Mouse (Mus musculus) R1 (cell line): ENCODE results near the gene Dtx2.

Experiments
- DNase-seq: peaks from one replicate; pipeline ENCODE4 v3.0.0-alpha.2; 2018; ENCODE audit warnings: low read depth, low spot score

Dtx2 gene

GRCm38 (mm10) chr5:135994725-135995687 is at the start of gene Dtx2:
TSS of gene Dtx2 (plus strand) at chr5:135994800.
- peak; percentile 93 for DNase-seq

- peak; percentile 70 for DNase-seq
Observed at GRCm38 (mm10) chr5:135945916-135946408, 48.6 kb upstream of the Dtx2 start.

DNA sequence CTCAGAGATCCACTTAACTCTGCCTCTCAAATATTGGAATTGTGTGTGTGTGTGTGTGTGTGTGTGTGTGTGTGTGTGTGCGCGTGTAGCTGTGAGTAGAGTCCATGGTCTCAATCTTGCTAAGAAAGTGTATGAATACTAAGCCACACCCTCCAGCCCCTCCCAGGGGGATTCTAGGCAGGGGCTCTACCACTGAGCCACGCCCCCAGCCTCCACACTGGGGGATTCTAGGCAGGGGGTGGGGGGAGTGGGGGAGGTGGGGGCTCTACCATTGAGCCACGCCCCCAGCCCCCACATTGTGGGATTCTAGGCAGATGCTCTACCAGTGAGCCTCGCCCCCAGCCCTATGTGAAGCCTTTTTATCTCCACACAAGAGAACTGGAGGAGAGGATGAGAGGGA is 48.0 kb upstream of the Dtx2 start:
- DNase-seq: peak; percentile 95

- peak; percentile 77 for DNase-seq
Observed at GRCm38 (mm10) chr5:135950710-135951412, 43.7 kb upstream of the Dtx2 start.

DNA sequence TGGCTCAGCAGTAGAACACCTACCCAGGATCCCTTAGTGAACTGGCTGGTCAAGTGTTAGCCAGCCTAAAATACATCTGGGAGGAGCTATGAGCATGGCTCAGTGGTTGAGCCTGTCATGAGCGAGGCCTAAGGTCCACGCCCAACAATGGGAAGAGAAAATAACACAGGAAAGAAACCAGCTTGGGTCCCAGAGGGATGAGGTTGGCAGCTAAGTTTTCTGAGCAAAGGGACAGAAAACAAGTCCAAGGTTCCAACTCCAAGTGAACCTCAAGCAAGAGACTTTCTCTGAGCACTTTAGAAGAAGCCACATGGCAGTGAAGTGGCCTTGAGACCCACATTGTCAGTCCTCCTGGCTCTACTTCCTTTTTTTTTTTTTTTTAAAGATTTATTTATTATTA is 42.9 kb upstream of the Dtx2 start:
- DNase-seq: no peak

- DNase-seq: no peak
Observed at GRCm38 (mm10) chr5:135952830-135953229, 41.8 kb upstream of the Dtx2 start.

DNA sequence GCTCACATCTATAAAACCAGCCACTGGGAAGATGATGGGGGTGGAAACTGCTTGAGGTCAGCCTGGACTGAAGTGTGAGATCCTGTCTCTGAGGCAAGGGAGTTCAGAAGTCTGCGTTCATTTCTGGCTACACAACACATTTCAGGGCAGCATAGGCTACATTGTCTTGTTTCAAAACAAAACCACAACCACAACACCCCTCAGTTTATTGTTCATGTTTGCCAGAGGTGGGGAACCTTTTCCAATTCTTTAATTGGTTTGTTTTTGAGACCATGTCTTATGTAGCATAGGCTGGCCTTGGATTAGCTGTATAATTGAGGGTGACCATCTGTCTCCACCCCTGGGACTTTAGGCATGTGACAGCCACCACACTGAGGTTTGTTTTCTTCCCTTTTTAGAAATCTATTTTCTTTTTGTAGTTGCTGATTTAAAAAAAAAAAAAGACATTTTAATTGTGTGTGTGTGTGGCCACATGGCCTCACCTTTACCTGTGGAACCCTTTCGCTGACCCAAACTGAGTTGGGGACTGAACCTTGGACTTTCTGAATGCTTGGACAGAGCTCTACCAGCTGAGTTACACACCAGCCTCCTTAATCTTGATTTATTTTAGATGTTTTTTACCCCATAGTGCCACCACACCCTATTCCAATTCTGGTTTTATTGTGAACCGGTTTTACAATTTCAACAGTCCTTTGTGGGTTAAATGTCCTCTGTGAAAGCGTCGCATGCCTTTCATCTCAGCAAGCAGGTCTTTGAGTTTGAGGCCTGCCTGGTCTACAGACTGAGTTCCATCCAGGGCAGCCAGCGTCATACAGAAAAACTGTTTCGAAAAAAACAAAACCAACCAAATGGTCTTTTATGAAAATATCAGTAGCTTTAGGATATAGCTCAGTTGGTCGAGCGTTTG is 38.0 kb upstream of the Dtx2 start:
- DNase-seq: no peak

GRCm38 (mm10) chr5:135957207-135957974 is 37.2 kb upstream of the Dtx2 start:
- peak; percentile 100 for DNase-seq

DNA sequence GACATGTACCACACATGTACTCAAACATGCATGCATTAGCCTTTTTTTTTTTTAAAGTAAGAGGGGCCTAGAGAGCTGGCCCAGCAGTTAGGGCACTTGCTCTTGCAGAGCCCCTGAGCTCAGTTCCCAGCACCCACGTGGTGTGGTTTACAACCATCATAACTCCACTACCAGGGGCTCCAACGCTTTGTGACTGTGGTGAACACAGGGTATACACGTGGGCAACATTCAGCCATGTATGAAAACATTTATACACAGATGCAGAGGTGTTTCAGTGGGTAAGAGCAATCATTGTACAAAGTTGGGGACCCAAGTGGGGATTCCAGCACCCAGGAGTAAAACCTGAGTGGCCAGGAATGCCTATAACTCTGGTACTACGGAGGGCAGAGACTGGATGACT is 36.2 kb upstream of the Dtx2 start:
- no peak for DNase-seq

GRCm38 (mm10) chr5:135959911-135960310 is 34.7 kb upstream of the Dtx2 start:
- no peak for DNase-seq

DNA sequence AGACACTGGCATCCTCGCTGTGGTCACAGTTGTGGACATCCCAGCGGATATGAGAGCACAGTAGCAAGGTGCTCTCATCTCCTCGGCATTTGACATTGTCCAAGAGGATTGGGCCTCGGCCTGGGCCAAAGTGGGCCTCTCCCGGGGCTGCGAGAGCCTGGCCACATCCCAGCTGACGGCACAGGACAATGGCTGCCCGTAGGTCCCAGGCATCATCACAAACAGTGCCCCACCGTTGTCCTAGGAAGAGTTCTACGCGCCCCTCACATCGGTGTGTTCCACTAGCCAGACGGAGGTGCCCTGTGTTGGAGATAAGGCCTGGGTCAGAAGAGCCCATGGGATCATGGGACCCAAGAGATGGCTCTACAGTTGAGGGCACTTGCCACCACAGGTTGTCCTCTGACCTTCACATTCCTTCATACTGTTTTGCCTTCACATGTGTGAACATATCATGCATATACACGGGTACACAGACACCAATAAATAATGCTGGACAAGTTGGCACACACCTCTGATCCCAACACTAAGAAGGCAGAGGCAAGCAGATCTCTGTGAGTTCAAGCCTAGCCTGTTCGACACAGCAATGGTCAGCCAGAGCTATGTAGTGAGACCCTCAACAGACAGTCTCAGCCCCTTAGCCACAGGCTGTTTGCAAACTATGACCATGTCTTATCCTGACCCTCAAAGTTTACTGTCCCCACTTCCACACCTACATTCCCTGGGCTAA is 33.5 kb upstream of the Dtx2 start:
- DNase-seq: no peak

GRCm38 (mm10) chr5:135962125-135962491 is 32.5 kb upstream of the Dtx2 start:
- DNase-seq: no peak

DNA sequence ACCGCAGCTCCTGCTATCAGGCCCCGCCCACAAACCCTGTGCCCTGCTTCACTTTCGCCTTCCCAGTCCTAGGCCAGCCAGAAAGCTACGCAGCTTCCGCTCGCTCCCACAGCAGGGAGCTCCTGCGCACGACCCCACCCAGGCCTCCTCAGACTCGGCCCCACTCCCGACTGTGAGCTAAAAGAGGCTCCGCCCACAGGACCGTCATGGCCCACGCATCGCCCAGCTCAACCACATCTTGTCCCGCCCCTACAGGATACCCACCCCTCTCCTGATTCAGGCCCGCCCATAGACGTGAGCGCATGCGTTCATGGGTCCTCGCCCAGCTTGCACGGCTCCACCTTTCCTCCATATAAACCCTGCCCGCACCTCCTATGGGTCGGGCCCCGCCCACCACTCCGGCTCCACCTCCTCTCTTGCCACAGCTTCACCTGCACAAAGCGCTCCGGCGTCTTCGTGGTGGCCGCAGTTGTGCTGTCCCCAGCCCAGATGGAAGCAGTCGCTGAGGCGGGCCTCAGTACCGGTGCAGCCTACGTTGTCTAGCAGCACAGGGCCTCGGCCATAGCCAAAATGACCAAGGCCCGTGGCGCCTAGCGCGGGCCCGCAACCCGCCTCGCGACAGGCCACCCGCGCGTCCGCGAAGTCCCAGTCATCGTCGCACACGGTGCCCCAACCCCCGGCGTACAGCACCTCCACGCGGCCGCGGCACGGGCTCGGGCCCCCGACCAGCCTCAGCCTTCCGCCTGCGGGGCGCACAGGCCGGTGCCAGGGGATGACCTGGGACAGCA is 31.9 kb upstream of the Dtx2 start:
- DNase-seq: peak; percentile 100

GRCm38 (mm10) chr5:135963280-135963627 is 31.3 kb upstream of the Dtx2 start:
- peak; percentile 65 for DNase-seq

- peak; percentile 77 for DNase-seq
Observed at GRCm38 (mm10) chr5:135965501-135965930, 29.1 kb upstream of the Dtx2 start.

GRCm38 (mm10) chr5:135966866-135967265 is 27.7 kb upstream of the Dtx2 start:
- peak; percentile 72 for DNase-seq

GRCm38 (mm10) chr5:135968781-135969180 is 25.8 kb upstream of the Dtx2 start:
- peak; percentile 79 for DNase-seq

- no peak for DNase-seq
Observed at GRCm38 (mm10) chr5:135970247-135970646, 24.4 kb upstream of the Dtx2 start.

DNA sequence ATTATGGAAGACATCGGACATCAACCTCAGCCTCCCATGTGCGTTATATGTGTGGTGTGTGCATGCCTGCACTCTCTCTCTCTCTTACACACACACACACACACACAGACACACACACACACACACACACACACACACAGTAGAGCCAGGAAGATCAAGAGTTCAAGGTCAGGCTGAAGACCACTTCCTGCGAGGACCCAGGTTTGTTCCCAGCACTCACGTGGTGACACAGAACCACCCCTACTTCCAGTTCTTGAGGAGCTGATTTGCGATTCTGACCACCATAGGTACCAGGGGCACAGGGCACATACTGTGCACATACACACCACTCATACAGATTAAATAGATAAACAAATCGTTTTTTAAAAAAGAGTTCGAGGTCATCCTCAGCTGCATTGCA is 22.7 kb upstream of the Dtx2 start:
- DNase-seq: peak; percentile 61
